Mouse (Mus musculus) gastrocnemius, adult 8-10 months (tissue): ENCODE measurements at regions not wholly inside any gene's neighbourhood (a gene's known extent, or its start where the extent isn't known, plus 50 kb on each side); places are given as distances from the start of the nearest gene placed in this dataset.

Experiments
- DNase-seq, 2 experiments: peaks; one replicate each; pipeline ENCODE4 v3.0.0; 2022; ENCODE audit warnings: low spot score in 2 of 2

DNA sequence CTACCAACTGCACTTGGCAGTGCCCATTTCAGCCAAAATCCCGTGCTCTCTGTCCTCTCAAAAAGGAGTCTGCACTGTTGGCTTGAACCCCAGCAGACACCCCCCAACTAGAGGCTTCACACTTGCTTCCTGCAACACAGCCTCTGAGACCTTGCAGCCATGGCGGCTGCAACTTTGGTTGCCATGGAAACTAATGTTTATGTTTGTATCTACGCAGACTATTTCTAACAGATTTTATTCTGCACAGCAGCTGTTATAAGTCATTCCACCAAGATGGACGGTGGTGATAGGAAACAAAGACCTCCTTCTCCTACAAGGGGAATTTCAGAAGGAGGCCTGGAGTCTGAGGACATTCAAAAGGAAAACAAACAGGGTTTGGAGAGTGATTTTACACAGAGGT, 338.3 kb upstream of the Kazn start:
- no peak for DNase-seq

- no peak for DNase-seq
Measured at GRCm38 (mm10) chr4:142574528-142574927, 335.3 kb upstream of the Kazn start.

DNA sequence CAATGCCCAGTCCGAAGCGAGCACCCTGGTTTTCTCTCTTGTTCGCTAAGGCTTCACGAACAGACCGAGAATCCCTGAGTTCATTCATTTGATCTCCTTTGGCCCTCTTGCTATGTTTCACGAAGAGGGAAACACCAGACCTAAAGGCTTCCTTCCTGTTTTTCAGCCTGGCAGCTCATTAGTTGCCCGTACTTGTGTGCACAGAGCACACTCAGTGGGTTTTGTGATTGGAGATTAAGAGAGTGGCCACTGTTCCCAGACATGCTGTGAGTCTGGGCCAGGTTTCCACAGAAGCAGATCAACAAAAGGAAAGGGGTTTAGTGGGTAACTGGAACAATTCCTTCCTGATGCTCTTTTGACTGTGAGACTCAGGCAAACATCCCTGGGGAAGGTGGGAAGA, 331.5 kb upstream of the Kazn start:
- no peak for DNase-seq

DNA sequence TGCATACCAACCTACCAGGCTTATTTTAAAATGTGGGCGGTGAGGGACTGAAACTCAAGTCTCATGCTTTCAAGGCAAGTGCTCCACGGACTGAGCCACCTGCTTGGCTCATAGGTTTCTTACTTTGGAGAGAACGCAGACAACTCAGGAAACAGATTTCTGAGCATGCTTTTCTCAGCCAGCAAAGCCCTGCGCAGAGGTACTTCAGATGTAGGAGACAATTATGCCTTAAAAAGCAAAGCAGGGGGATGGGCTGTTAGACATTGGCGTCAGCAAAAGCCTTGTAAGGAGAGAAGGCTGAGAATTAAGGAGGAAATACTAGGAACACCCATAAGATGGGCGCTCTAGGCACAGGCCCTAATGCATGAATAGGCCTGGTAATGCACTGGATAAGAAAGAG, 329.4 kb upstream of the Kazn start:
- DNase-seq, result no peak

- DNase-seq, result no peak
Measured at GRCm38 (mm10) chr4:142554716-142555115, 315.5 kb upstream of the Kazn start.

DNA sequence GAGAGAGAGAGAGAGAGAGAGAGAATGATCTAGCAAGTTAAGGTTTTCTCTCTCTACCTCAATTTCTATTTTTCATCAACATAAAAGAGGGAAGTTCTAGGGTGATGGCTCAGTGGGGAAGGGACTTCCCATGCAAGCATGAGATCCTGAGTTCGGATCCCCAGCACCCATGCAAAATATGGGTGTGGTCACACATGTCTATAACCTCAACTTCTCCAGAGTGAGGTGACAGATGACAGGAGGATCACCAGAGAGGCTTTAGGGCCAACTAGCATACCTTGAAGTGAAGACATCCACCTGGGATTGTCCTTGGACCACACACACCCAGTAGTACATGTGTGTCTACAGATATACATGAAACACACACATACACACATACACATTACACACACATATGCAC, 306.7 kb upstream of the Kazn start:
- no peak for DNase-seq

DNA sequence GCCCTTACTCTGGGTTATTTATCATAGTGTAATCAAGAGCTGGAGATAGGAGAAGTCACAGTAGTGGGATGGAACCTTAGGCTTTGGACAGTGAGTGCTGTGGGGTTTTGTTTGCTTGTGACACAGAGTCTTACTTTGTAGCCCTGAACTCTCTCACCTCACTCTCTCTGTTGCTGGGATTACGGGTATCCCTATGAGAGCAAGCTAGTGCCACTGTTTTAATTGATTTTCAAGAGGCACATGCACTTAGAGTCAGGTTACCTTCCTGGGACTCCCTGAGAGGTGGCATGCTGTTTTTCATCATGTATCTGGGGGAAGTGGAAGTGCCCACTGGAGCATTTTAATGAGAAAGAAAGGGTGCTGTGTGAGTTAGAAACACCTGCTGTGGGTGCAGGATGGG, 306.0 kb upstream of the Kazn start:
- no peak for DNase-seq

DNA sequence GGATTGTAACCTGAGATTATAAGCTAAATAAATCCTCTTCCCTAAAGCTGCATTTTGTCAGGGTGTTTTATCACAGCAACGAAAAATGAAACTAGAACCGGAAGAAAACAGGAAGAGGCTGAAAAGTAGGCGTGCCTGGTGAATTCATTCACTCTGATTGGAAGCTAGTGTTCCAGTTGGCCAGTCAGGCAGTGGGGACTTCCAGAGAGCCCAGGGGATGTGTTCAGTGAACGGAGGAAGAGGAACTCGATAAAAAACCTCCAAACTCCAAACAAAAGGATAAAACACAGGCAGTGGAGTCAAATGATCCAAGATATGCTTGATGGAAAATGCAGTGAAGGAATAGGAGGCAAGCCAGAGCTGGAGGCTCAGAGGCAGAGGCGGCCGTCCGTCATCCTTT, 305.5 kb upstream of the Kazn start:
- DNase-seq, result no peak

DNA sequence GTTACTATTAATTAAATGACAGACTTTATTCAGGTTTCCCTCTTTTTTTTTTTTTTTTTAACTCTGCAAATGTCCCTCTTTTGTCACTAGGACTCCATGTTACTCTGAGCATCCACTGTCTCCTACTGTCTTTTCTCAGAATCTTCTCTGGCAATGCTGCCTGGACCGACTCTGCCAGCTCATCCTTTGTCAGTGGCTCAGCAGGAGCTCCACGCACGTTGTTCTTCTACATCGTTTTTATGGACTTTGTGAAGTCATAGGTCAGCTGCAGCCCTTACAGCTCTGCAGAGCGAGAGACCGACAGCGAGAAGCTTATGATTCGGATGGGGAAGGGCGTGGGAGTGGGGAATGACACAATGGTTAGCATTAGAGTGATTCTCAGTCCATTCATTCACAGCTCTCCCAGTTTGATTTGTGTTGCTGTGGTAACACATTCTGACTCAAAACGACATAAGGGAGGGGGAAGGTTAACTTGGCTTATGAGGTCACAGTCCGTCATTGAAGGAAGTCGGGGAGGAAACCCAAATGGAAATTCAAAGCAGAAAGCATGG, 300.1 kb upstream of the Kazn start:
- no peak for DNase-seq

GRCm38 (mm10) chr4:142527080-142527479, 287.9 kb upstream of the Kazn start:
- no peak for DNase-seq

DNA sequence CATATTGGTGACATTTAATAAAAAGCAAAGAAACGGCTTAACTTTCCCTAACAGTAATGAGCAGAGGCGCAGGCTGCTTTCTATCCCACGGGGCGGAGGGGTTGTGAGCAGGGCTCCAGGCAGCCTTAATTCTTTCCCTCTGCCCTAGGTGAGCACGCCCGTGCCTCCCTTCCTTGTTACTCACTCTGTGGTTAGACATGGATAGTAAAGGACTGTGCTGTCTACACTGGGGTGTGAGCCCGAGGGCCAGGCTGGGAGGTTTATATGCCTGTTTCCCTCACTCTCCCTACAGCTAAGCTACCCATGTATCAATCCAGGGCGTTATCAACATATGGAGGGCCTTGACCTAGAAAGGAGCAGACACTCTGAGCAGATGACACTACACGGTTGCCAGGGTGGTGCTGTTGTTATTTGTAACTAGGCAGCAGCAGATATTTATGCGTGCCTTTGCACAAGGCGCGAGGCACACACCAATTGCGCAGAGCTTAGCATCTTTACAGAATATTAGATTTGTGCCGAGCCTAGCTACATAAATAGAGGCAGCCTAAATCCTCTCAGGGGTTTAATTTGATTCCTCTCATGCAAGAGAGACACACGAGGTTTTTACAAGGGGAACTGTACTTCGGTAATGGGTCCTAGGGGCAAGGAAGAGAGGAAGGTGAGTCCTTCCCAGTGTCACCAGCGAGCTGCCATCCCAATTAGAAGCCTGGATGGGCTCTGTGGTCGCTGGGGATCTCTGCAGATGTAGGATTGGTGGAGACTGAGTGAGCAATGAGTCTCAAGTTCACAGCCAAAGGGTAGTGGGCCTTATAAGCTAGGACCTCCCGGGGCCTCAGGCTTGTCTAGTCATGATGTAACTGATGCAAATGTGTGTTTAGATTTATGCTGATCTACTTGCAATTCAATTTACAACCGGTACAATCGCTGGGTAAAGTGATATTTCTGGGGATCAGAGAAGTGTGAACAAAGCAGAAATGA, 278.6 kb upstream of the Kazn start:
- no peak for DNase-seq

DNA sequence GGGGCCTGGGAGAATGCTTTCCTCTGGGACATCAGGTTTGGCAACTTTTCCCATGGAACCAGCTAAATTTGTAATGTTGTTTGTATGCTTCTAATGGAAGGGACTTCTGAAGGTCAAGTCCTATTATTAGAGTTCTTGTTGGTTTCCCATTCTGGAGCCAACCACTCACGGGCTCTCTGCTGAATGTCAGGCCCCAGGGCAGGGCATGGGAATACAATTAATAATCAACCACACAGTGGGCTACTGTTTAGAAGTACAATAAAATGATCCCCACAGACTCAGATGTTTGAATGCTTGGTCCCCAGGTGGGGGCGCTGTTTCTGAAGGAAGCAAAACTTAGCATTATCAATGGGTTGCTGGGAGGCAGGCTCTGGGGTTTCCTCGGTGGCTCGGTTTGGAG, 275.6 kb upstream of the Kazn start:
- no peak for DNase-seq

- no peak for DNase-seq
Measured at GRCm38 (mm10) chr4:142509386-142509785, 270.2 kb upstream of the Kazn start.

DNA sequence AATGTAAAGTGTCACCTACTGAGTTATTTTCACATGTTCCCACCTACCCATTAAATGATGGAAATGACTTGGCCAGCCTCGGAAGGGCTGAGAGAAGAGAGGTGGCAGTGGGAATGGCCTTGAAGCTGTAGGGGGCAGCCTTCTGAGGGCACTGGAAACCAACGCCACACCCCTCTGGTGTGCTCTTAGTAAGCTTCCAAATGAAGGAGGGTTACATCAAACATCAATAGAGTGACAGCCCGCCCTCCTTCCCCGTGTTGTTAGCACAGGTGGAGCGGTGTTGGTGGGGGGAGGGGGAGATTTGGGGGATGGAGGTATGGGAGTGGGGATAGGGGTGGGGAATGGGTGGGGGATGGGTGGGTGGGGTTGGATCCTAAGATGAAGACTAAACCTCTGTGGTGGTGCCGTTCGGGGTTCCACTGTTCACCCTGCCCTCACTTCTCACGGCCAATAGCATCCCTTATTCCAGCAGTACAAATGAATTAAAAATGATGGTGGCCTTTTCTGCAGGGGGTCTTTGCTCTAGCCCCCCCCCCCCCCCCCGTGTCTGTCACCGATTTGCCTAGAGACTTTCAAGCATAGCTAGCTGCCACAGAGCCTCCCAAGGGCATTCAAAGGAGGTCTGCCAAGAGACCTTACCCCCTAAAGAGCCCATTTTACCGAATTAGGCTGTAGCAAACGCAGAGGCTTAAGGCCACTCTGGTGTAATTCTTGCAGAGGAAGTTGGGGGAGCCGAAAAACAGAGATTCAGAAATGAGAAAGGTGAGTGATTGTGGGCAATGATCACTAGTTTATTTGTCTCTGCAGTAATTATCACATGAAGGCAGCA, 267.4 kb upstream of the Kazn start:
- no peak for DNase-seq

DNA sequence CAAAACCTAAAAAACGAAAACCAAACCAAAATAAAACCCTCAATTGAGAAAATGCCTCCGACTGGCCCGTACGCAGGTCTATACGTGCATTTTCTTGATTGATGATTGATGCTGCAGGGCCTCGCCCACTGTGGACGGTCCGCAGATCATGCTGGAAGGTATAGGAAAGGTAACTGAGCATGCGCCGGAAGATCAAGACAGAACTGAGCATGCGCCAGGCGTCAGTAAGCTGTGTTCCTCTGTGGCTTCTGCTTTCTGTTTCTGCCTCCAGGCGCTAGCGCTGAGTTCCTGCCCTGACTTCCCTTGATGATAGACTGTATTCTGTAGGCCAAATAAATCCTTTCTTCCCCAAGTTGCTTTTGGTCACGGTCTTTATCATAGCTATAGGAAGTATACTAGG, 264.6 kb upstream of the Kazn start:
- no peak for DNase-seq

GRCm38 (mm10) chr4:142501177-142501576, 262.0 kb upstream of the Kazn start:
- DNase-seq, result no peak

DNA sequence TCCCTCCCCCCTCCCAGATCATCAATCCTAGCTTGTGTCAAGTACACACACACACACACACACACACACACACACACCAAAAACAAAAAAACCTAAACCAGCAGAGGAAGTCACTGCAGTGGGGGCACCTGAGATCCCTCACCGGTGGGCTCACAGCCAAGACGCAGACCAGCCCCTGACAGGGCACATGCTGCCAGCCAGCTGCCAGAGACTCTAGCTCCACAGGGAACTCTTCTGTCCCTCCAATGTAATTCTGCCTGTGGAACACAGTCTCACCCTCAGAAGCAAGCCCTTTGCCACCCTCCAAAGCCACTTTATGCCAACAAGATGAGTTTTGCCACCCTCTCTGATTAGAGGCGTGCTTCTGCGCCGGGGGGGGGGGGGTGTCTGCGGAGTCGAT, 261.3 kb upstream of the Kazn start:
- no peak for DNase-seq

- DNase-seq, result no peak
Measured at GRCm38 (mm10) chr4:142496605-142497004, 257.4 kb upstream of the Kazn start.

DNA sequence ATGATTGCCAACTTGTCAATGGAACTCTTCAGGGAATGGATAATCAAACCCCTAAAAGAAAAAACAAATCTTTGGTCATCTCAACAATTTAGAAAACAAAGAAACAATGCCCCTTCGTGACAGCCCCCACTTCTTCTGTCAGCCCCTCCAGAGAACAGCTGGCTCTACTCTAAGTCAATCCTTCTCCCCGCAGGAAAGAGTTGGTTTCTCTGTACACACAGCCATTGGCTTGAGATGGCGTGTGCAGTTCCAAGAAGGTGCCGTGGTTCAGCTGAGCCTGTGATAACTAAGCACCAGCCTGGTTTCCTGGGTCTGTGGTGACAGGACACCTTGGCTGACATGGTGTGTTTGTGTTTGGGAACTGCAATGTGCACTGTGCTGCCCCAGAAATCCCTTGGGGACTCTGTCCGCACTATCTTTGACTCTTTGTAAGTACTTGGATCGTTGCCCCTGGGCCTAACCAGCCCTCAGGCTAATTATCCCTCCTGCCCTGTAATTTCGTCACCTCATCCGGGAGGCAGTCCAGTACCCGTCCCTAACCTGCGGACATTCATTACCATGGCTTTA, 253.8 kb upstream of the Kazn start:
- DNase-seq, result no peak

DNA sequence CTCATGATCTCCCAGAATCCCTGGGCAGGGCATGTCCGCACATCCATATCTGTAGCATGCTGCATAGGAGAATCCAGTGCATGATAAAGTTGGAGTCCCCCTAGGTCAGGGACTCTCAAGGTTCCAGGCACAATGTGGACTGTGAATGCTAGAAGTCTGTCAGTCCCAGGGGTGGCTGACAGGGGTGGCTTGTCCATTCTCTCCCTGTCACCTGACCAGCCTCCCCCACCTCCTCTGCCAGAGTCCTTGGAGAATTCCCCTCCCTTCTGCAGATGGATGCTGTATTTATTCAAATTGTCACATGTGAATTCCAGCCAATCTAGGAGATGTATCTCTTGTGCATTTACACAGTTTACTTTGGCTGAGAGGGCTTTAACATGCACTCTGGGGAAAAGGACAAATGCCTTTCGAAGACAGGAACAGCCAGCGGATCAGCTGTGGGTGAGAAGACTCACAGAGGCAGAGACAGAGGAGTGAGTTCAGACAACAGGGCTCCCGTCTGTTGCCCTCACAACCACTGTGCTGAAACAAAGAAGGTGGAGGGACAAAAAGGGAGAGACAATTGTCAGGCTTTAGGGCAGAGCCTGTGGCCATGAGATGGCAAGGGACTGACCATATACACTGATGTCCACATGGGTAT, 246.7 kb upstream of the Kazn start:
- no peak for DNase-seq

DNA sequence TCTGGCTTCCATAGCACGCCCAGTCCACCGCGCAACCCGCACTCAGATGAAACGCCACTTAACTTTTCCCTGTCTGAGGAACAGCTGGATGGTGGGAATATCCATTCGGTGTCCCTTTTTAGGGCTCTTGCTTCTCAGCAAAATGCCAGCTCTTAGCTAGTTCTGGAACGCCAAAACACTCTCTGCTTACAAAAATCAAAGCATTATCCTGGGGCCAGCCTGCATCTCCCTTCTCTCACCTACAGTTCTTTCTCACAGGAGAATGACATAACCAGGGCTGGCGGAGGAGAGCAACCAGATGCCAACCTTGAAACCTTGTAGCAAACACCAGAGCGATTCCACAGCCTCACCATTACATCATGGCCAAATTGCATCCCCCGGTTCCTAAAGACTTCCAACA, 236.4 kb upstream of the Kazn start:
- no peak for DNase-seq
